Mouse (Mus musculus): ENCODE data around the gene Tdrkh.
A peak's percentile ranks its signal among the peaks of the same experiment; 100 is the strongest.

Tdrkh gene

DNA sequence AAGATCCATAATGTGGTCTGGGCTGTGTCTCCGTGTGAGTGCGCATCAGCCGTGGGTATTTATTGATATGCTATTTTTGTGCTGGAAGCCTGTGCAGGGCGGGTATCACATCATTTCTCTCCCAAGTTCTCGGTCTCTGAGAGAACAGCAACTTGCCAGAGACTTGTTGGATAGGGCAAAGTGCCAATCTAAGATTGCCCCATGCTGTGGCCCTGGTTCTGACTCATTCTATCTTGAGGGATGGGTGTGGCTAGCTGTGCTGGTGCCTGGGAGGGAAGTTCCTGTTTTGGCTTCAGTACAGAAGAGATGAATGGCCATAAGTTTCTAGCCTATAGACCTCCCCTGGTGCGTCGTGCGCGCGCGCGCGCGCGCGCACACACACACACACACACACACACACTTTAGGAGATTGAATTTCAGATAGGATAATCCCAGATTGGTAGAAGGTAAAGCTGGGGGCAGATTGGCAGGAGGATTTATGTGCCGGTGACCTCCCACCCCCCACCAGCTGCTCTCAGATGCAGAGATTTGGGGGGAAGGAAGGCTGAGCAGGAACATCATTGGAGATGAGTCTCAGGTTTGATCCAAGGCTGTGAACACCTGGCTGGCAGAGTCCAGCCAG lies 69.8 kb downstream of the Tdrkh start:
- peaks cover 1% of the 10 kb centered on the region; the same call in 1 of the 2 replicates for H3K27me3 ChIP-seq (ENCODE audit: control insufficient read depth, insufficient read depth, low read length, poor library complexity, severe bottlenecking)
- DNase-seq (ENCODE audit: low read depth, low spot score): peak; percentile 12
- no peaks in the 10 kb centered on the region for H3K36me3 ChIP-seq (ENCODE audit: control insufficient read depth, insufficient read depth, low read length, poor library complexity, severe bottlenecking)

GRCm38 (mm10) chr3:94483790-94484439 lies 70.8 kb downstream of the Tdrkh start:
- DNase-seq (ENCODE audit: low read depth, low spot score): peak; percentile 16
- no peaks in the 10 kb centered on the region for H3K36me3 ChIP-seq (ENCODE audit: control insufficient read depth, insufficient read depth, low read length, poor library complexity, severe bottlenecking)
- H3K27me3 ChIP-seq (ENCODE audit: control insufficient read depth, insufficient read depth, low read length, poor library complexity, severe bottlenecking): peaks cover 1% of the 10 kb centered on the region; the same call in 1 of the 2 replicates
